Mouse (Mus musculus) CH12.LX (cell line): Measurements from ENCODE around the gene Atp11c. TPM values are rescaled to one million over a fixed set of nuclear protein-coding genes. Genes with fewer than 3 reads are reported as not detected.

ENCODE experiments used
- DNase-seq: peaks from one replicate; pipeline ENCODE4 v3.0.0-alpha.2; 2013; ENCODE audit errors: extremely low read depth
- H3K27ac ChIP-seq: 2 replicates; pipeline ENCODE4 v1.5.1; 2012; ENCODE audit warnings: low read depth, mild to moderate bottlenecking, control low read depth, moderate library complexity; ENCODE audit not compliant: insufficient read depth
- H3K27me3 ChIP-seq: replicated peaks from 2 replicates; pipeline ENCODE3; 2012; ENCODE audit warnings: inconsistent platforms
- H3K36me3 ChIP-seq, 2 experiments: replicated peaks in 1 of 2; 2 replicates each; pipeline versions ENCODE3 to v1.6.1; 2012; ENCODE audit warnings: inconsistent platforms in 1 of 2, low read length in 1 of 2, mild to moderate bottlenecking in 1 of 2, mixed read lengths in 1 of 2, moderate library complexity in 1 of 2; ENCODE audit not compliant: control insufficient read depth in 1 of 2, insufficient read depth in 1 of 2
- H3K4me1 ChIP-seq, 2 experiments: 2 replicates each; pipeline ENCODE4 v1.6.1; 2012; ENCODE audit warnings: inconsistent platforms in 1 of 2, moderate library complexity in 1 of 2; ENCODE audit not compliant: insufficient read depth in 2 of 2, control insufficient read depth in 1 of 2
- H3K4me2 ChIP-seq: 2 replicates; pipeline ENCODE4 v1.6.1; 2012; ENCODE audit warnings: low read depth, mild to moderate bottlenecking, control low read depth; ENCODE audit not compliant: poor library complexity, insufficient read depth, severe bottlenecking
- H3K4me3 ChIP-seq, 3 experiments: fragments of 150-350 bp in 1 of 3; sonication (generic) in 1 of 3; replicated peaks in 1 of 3; 2 replicates each; pipeline versions ENCODE3 to v1.5.1; 2011 to 2012; ENCODE audit warnings: low read depth in 2 of 3, low read length in 2 of 3, mild to moderate bottlenecking in 2 of 3, moderate library complexity in 2 of 3, control low read depth in 1 of 3, improper control_type of control experiment in 1 of 3, inconsistent platforms in 1 of 3, mixed read lengths in 1 of 3; ENCODE audit not compliant: poor library complexity in 1 of 3
- H3K79me2 ChIP-seq: replicated peaks from 2 replicates; pipeline ENCODE4 v1.6.1; 2012; ENCODE audit warnings: mild to moderate bottlenecking, moderate library complexity; ENCODE audit not compliant: control insufficient read depth, poor library complexity, insufficient read depth, severe bottlenecking; ENCODE audit errors: extremely low read depth
- H3K9ac ChIP-seq: 2 replicates; pipeline ENCODE4 v1.6.1; 2012; ENCODE audit warnings: low read depth, mild to moderate bottlenecking, control low read depth, moderate library complexity; ENCODE audit not compliant: insufficient read depth
- H3K9me3 ChIP-seq: replicated peaks from 2 replicates; pipeline ENCODE3; 2012; ENCODE audit warnings: low read length, inconsistent platforms, mixed read lengths
- CHD1 ChIP-seq: IDR thresholded peaks from 2 replicates; pipeline ENCODE4 v1.6.1; 2012; ENCODE audit warnings: low read depth, low read length, improper control_type of control experiment, inconsistent platforms
- CHD2 ChIP-seq: IDR thresholded peaks from 2 replicates; pipeline ENCODE4 v1.6.1; 2011; ENCODE audit warnings: low read length, improper control_type of control experiment
- CTCF ChIP-seq, 2 experiments: IDR thresholded peaks in 1 of 2; conservative IDR thresholded peaks in 1 of 2; 2 replicates each; pipeline ENCODE4 v1.5.1; 2011 to 2012; ENCODE audit warnings: low read depth in 2 of 2, low read length in 2 of 2, improper control_type of control experiment in 1 of 2, inconsistent platforms in 1 of 2, mild to moderate bottlenecking in 1 of 2, moderate library complexity in 1 of 2
- E2F4 ChIP-seq: IDR thresholded peaks from 2 replicates; pipeline ENCODE4 v1.6.1; 2011; ENCODE audit warnings: low read depth, low read length, improper control_type of control experiment; ENCODE audit not compliant: insufficient replicate concordance
- ELF1 ChIP-seq: IDR thresholded peaks from 2 replicates; pipeline ENCODE4 v1.6.1; 2014; ENCODE audit warnings: low read depth, mild to moderate bottlenecking, inconsistent platforms, low read length, improper control_type of control experiment
- EP300 ChIP-seq: IDR thresholded peaks from 2 replicates; pipeline ENCODE4 v1.6.1; 2011; ENCODE audit warnings: low read length, improper control_type of control experiment
- GABPA ChIP-seq: IDR thresholded peaks from 2 replicates; pipeline ENCODE4 v1.6.1; 2012; ENCODE audit warnings: low read depth, low read length, improper control_type of control experiment, inconsistent platforms; ENCODE audit not compliant: insufficient replicate concordance
- HCFC1 ChIP-seq: IDR thresholded peaks from 2 replicates; pipeline ENCODE4 v1.6.1; 2012; ENCODE audit warnings: low read depth, mild to moderate bottlenecking, inconsistent platforms, low read length, improper control_type of control experiment
- IRF4 ChIP-seq: IDR thresholded peaks from 2 replicates; pipeline ENCODE4 v1.6.1; 2014; ENCODE audit warnings: low read depth, mild to moderate bottlenecking, inconsistent platforms, low read length, improper control_type of control experiment
- JUN ChIP-seq: IDR thresholded peaks from 2 replicates; pipeline ENCODE4 v1.6.1; 2011; ENCODE audit warnings: low read depth, mild to moderate bottlenecking, low read length, improper control_type of control experiment, moderate library complexity; ENCODE audit not compliant: insufficient read depth
- JUND ChIP-seq: conservative IDR thresholded peaks from 2 replicates; pipeline ENCODE4 v1.6.1; 2011; ENCODE audit warnings: low read depth, low read length, improper control_type of control experiment
- MAFK ChIP-seq: IDR thresholded peaks from 2 replicates; pipeline ENCODE4 v1.6.1; 2011; ENCODE audit warnings: low read length, improper control_type of control experiment; ENCODE audit not compliant: insufficient replicate concordance
- MAX ChIP-seq: IDR thresholded peaks from 2 replicates; pipeline ENCODE4 v1.6.1; 2011; ENCODE audit warnings: low read length, improper control_type of control experiment
- MAZ ChIP-seq: IDR thresholded peaks from 2 replicates; pipeline ENCODE4 v1.6.1; 2012; ENCODE audit warnings: low read depth, mild to moderate bottlenecking, inconsistent platforms, low read length, improper control_type of control experiment, moderate library complexity
- MEF2A ChIP-seq: IDR thresholded peaks from 2 replicates; pipeline ENCODE4 v1.6.1; 2014; ENCODE audit warnings: low read depth, mild to moderate bottlenecking, inconsistent platforms, low read length, improper control_type of control experiment, borderline replicate concordance
- MXI1 ChIP-seq: IDR thresholded peaks from 2 replicates; pipeline ENCODE4 v1.6.1; 2011; ENCODE audit warnings: mild to moderate bottlenecking, low read depth, low read length, improper control_type of control experiment
- MYC ChIP-seq: IDR thresholded peaks from 2 replicates; pipeline ENCODE4 v1.6.1; 2011; ENCODE audit warnings: low read depth, mild to moderate bottlenecking, improper control_type of control experiment, low read length
- NELFE ChIP-seq: IDR thresholded peaks from 2 replicates; pipeline ENCODE4 v1.6.1; 2011; ENCODE audit warnings: low read depth, low read length, improper control_type of control experiment
- POLR2A ChIP-seq: IDR thresholded peaks from 2 replicates; pipeline ENCODE4 v1.6.1; 2011; ENCODE audit warnings: low read depth, mild to moderate bottlenecking, improper control_type of control experiment, low read length
- RAD21 ChIP-seq: IDR thresholded peaks from 2 replicates; pipeline ENCODE4 v1.6.1; 2011; ENCODE audit warnings: low read depth, mild to moderate bottlenecking, low read length, improper control_type of control experiment, moderate library complexity
- SIN3A ChIP-seq: IDR thresholded peaks from 2 replicates; pipeline ENCODE4 v1.6.1; 2012; ENCODE audit warnings: low read length, improper control_type of control experiment, inconsistent platforms
- TBP ChIP-seq: conservative IDR thresholded peaks from 2 replicates; pipeline ENCODE4 v1.6.1; 2011; ENCODE audit warnings: low read depth, low read length, improper control_type of control experiment
- UBTF ChIP-seq: IDR thresholded peaks from 2 replicates; pipeline ENCODE4 v1.6.1; 2012; ENCODE audit warnings: low read depth, mild to moderate bottlenecking, inconsistent platforms, low read length, improper control_type of control experiment, moderate library complexity
- ZC3H11A ChIP-seq: IDR thresholded peaks from 2 replicates; pipeline ENCODE4 v1.6.1; 2012; ENCODE audit warnings: low read depth, mild to moderate bottlenecking, inconsistent platforms, low read length, improper control_type of control experiment
- ZMIZ1 ChIP-seq: IDR thresholded peaks from 2 replicates; pipeline ENCODE4 v1.6.1; 2012; ENCODE audit warnings: low read depth, mild to moderate bottlenecking, inconsistent platforms, low read length, improper control_type of control experiment
- ZNF384 ChIP-seq: IDR thresholded peaks from 2 replicates; pipeline ENCODE4 v1.6.1; 2012; ENCODE audit warnings: low read depth, low read length, improper control_type of control experiment, inconsistent platforms
- dilution Hi-C: fragments of 300-500 bp; cut with MboI; formaldehyde crosslinking; loops from 2 replicates; pipeline ENCODE4 v1.14.3; 2020; ENCODE audit warnings: low sequenced_read_pairs; ENCODE audit not compliant: extremely low pct_unique_long_range_greater_than_20kb, extremely low pct_ligation_motif_present
- in situ Hi-C: fragments of 300-500 bp; cut with MboI; formaldehyde crosslinking; loops from 3 replicates; pipeline ENCODE4 v1.14.3; 2019; ENCODE audit warnings: low sequenced_read_pairs, low pct_ligation_motif_present, low pct_unique_long_range_greater_than_20kb, mixed read lengths
- polyA plus RNA-seq: library from polyadenylated mRNA; unstranded; fragments of >175 nt; gene quantifications from 2 replicates; pipeline ENCODE4 v1.2.1, GENCODE M21; 2012; ENCODE audit warnings: low read depth; ENCODE audit not compliant: insufficient read length
- total RNA-seq, 2 experiments: library from RNA; depleted of rRNA; stranded (reverse); fragments of 300-350 nt in 1 of 2; fragments of >200 nt in 1 of 2; gene quantifications; 2 replicates each; pipeline ENCODE4 v1.2.3; 2012 to 2014

Atp11c gene
- total and polyA plus RNA-seq, 3 experiments, result 4.2 to 11.0 (median 7.3) TPM

GRCm38 (mm10) chrX:60386852-60387251 lies 205.6 kb downstream of the Atp11c start:
- no peak for TF ChIP-seq HCFC1
- no peak for TF ChIP-seq CTCF (conservative IDR thresholded peaks at IDR 0.05 in 1 of 2, IDR thresholded peaks at IDR 0.05 in 1 of 2; ENCODE audit: low read depth in 2 of 2, low read length in 2 of 2)
- no peak for TF ChIP-seq JUN
- no peak for TF ChIP-seq ZNF384
- TF ChIP-seq CHD1, result no peak
- TF ChIP-seq RAD21, result no peak
- TF ChIP-seq EP300, result no peak
- TF ChIP-seq MEF2A, result no peak
- no peak for TF ChIP-seq CHD2
- no peak for TF ChIP-seq IRF4
- TF ChIP-seq GABPA, result no peak
- TF ChIP-seq ZC3H11A, result no peak
- no peaks in the 10 kb centered on the region for H3K79me2 ChIP-seq
- no peaks in the 10 kb centered on the region for H3K36me3 ChIP-seq
- H3K4me2 ChIP-seq, result no peak overlapping the region
- H3K9me3 ChIP-seq, result no peaks in the 10 kb centered on the region
- H3K27ac ChIP-seq, result no peak overlapping the region
- no peaks in the 10 kb centered on the region for H3K4me1 ChIP-seq
- DNase-seq, result no peak
- no peaks in the 10 kb centered on the region for H3K27me3 ChIP-seq
- dilution Hi-C loops, result no loop called here
- in situ Hi-C loops, result no loop called here
- H3K4me3 ChIP-seq, result no peak overlapping the region
- H3K9ac ChIP-seq, result no peak overlapping the region

GRCm38 (mm10) chrX:60381711-60382110 lies 210.8 kb downstream of the Atp11c start:
- DNase-seq, result no peak
- H3K27ac ChIP-seq, result no peak overlapping the region
- no peak overlapping the region for H3K9ac ChIP-seq
- no peaks in the 10 kb centered on the region for H3K27me3 ChIP-seq
- H3K9me3 ChIP-seq, result no peaks in the 10 kb centered on the region
- no peak overlapping the region for H3K4me2 ChIP-seq
- H3K79me2 ChIP-seq, result no peaks in the 10 kb centered on the region
- no peak overlapping the region for H3K4me3 ChIP-seq
- H3K36me3 ChIP-seq, result no peaks in the 10 kb centered on the region
- in situ Hi-C loops (no loop called here), dilution Hi-C loops (no loop called here)
- no peak for TF ChIP-seq UBTF
- no peak for TF ChIP-seq JUN
- TF ChIP-seq NELFE, result no peak
- TF ChIP-seq RAD21, result no peak
- H3K4me1 ChIP-seq, result no peaks in the 10 kb centered on the region

GRCm38 (mm10) chrX:60380386-60380785 lies 212.1 kb downstream of the Atp11c start:
- Histone ChIP-seq H3K4me1 (no peaks in the 10 kb centered on the region), H3K9ac (no peak overlapping the region), H3K4me2 (no peak overlapping the region), H3K27ac (no peak overlapping the region), H3K36me3 (no peaks in the 10 kb centered on the region), H3K9me3 (no peaks in the 10 kb centered on the region), H3K4me3 (no peak overlapping the region), H3K79me2 (no peaks in the 10 kb centered on the region), H3K27me3 (no peaks in the 10 kb centered on the region)
- dilution Hi-C loops (no loop called here), in situ Hi-C loops (no loop called here)
- no peak for DNase-seq
- TF ChIP-seq JUN (no peak), MAZ (no peak), MXI1 (no peak), POLR2A (no peak), UBTF (no peak), ZNF384 (no peak), MEF2A (no peak), ZMIZ1 (no peak), HCFC1 (no peak), CHD1 (no peak), SIN3A (no peak), E2F4 (no peak), ELF1 (no peak), MYC (no peak), MAX (no peak), NELFE (no peak), JUND (no peak), MAFK (no peak), TBP (no peak)
